10 mouse cellular contexts compared by ENCODE assay signal in genomic region chr1:192457526-192458206, GRCm38 (mm10).
DNase-seq lines count a peak whose midpoint lies in the region; TF ChIP-seq lines count a peak whose summit lies in the region.
"Had no signal": no experiment of that assay in that cellular context is flagged by ENCODE, and none has a peak within 500 bp of the region (broad histone marks: within the 10 kb centered on the region; RNA-seq: fewer than 3 reads in every experiment).

No protein-coding gene starts in this region.

- no peak for TF ChIP-seq POLR2A in MEL (IDR thresholded peaks at IDR 0.05; ENCODE audit: control insufficient read depth in 1 of 2, insufficient read depth in 1 of 2, low read depth in 1 of 2, low read length in 2 of 2, poor library complexity in 1 of 2)
- TF ChIP-seq POLR2A in small intestine, adult 2 months (IDR thresholded peaks at IDR 0.05; ENCODE audit: low read depth, low read length): no peak

- DNase-seq in kidney, postnatal 4 days: peak; percentile 89 to 91
- DNase-seq in kidney, adult 9 months: no peak
- peak; percentile 37 for DNase-seq in MEL (ENCODE audit: low read depth, low spot score)
- DNase-seq in adrenal gland, postnatal 4 days (ENCODE audit: low spot score in 2 of 2): peak; percentile 8 to 21
- peak; percentile 28 for DNase-seq in gastrocnemius, postnatal 14 days
- no peak for DNase-seq in right cerebral cortex, postnatal 10 days (ENCODE audit: low spot score in 2 of 2)
- no peak for DNase-seq in frontal cortex, adult 2 months (ENCODE audit: extremely low spot score in 1 of 2, low spot score in 1 of 2)

- no peak overlapping the region for H3K9ac ChIP-seq in MEL (ENCODE audit: control insufficient read depth, low read depth, low read length, poor library complexity, severe bottlenecking)
- H3K9ac ChIP-seq: hindbrain, embryonic 15.5 days; neural tube, embryonic 12.5 days had no signal

- TF ChIP-seq CTCF in MEL (IDR thresholded peaks at IDR 0.05 in 2 of 3, conservative IDR thresholded peaks at IDR 0.05 in 1 of 3; ENCODE audit: control insufficient read depth in 1 of 3, insufficient read depth in 1 of 3, low read depth in 2 of 3, low read length in 3 of 3, poor library complexity in 1 of 3, severe bottlenecking in 1 of 3): no peak
- no peak for TF ChIP-seq CTCF in small intestine, adult 2 months (IDR thresholded peaks at IDR 0.05; ENCODE audit: extremely low read depth, insufficient read length, insufficient replicate concordance, low read depth, low read length)

- no peaks in the 10 kb centered on the region for H3K4me1 ChIP-seq in MEL (ENCODE audit: control insufficient read depth in 1 of 2, insufficient read depth in 2 of 2, low read length in 2 of 2)
- H3K4me1 ChIP-seq in small intestine, adult 2 months (ENCODE audit: control insufficient read depth, insufficient read depth, insufficient read length, low read length): no peaks in the 10 kb centered on the region

- 33% methylated on average over 6 of the region's 6 CpGs for WGBS in small intestine, adult 2 months

- H3K4me3 ChIP-seq in MEL (ENCODE audit: control insufficient read depth in 1 of 2, insufficient read depth in 1 of 2, low read depth in 2 of 2, low read length in 2 of 2): no peak overlapping the region
- no peak overlapping the region for H3K4me3 ChIP-seq in small intestine, adult 2 months (ENCODE audit: low read depth, low read length)
- H3K4me3 ChIP-seq: hindbrain, embryonic 15.5 days; neural tube, embryonic 12.5 days had no signal

- no peaks in the 10 kb centered on the region for H3K27me3 ChIP-seq in MEL (ENCODE audit: control insufficient read depth in 1 of 2, insufficient read depth in 2 of 2, low read length in 2 of 2)
- no peaks in the 10 kb centered on the region for H3K27me3 ChIP-seq in small intestine, adult 2 months (ENCODE audit: control insufficient read depth, insufficient read depth, low read length)
- H3K27me3 ChIP-seq: hindbrain, embryonic 15.5 days; neural tube, embryonic 12.5 days had no signal

- no peak overlapping the region for H3K27ac ChIP-seq in MEL (ENCODE audit: control insufficient read depth, low read depth, low read length)
- H3K27ac ChIP-seq in small intestine, adult 2 months (ENCODE audit: insufficient read depth, low read depth, low read length): peak overlapping the region; percentile 23; the same call in 1 of the 2 replicates
- H3K27ac ChIP-seq: hindbrain, embryonic 15.5 days; neural tube, embryonic 12.5 days had no signal

- H3K36me3 ChIP-seq in MEL (ENCODE audit: control insufficient read depth in 1 of 2, insufficient read depth in 2 of 2, low read length in 2 of 2): no peaks in the 10 kb centered on the region
- no peaks in the 10 kb centered on the region for H3K36me3 ChIP-seq in small intestine, adult 2 months (ENCODE audit: control insufficient read depth, insufficient read depth, low read length)
- H3K36me3 ChIP-seq: hindbrain, embryonic 15.5 days; neural tube, embryonic 12.5 days had no signal

- H3K9me3 ChIP-seq in MEL (replicated peaks; ENCODE audit: insufficient read depth, low read length): no peaks in the 10 kb centered on the region
- H3K9me3 ChIP-seq: hindbrain, embryonic 15.5 days; neural tube, embryonic 12.5 days had no signal

- TF ChIP-seq EP300 in MEL (IDR thresholded peaks at IDR 0.05; ENCODE audit: low read depth in 1 of 2, low read length in 2 of 2): no peak

- H3K79me2 ChIP-seq in MEL (ENCODE audit: control insufficient read depth, insufficient read depth, low read length, poor library complexity): no peaks in the 10 kb centered on the region

- TF ChIP-seq RAD21 in MEL (IDR thresholded peaks at IDR 0.05; ENCODE audit: low read depth, low read length): no peak

- intact Hi-C loops in gastrocnemius, postnatal 14 days (cut with DNase I; ENCODE audit: low total_unique reads): no loop called here

TF ChIP-seq in MEL, 35 proteins besides CTCF, POLR2A, EP300 and RAD21:
- TF ChIP-seq BHLHE40 (IDR thresholded peaks at IDR 0.05; ENCODE audit: borderline replicate concordance, low read depth, low read length) (no peak), TBP (IDR thresholded peaks at IDR 0.05; ENCODE audit: low read depth, low read length) (no peak), E2F4 (IDR thresholded peaks at IDR 0.05; ENCODE audit: borderline replicate concordance, low read depth, low read length) (no peak), GATA1 (IDR thresholded peaks at IDR 0.05; ENCODE audit: low read depth, low read length) (no peak), USF1 (IDR thresholded peaks at IDR 0.05; ENCODE audit: low read depth, low read length) (no peak), ZNF384 (IDR thresholded peaks at IDR 0.05; ENCODE audit: low read depth, low read length) (no peak), RCOR1 (IDR thresholded peaks at IDR 0.05; ENCODE audit: low read depth, low read length) (no peak), MAZ (IDR thresholded peaks at IDR 0.05; ENCODE audit: low read depth, low read length) (no peak), MXI1 (IDR thresholded peaks at IDR 0.05; ENCODE audit: low read depth, low read length) (no peak), ETS1 (IDR thresholded peaks at IDR 0.05; ENCODE audit: low read depth, low read length) (no peak), UBTF (IDR thresholded peaks at IDR 0.05; ENCODE audit: borderline replicate concordance, insufficient read depth, low read depth, low read length) (no peak), MAFK (IDR thresholded peaks at IDR 0.05; ENCODE audit: borderline replicate concordance, low read depth, low read length) (no peak)

Comparison
In these comparisons a context has a peak if more than half of its experiments do, and no peak if none do; other contexts are left out.
1. DNase-seq: peak in kidney, postnatal 4 days (2 of 2), MEL (single experiment), adrenal gland, postnatal 4 days (2 of 2) and gastrocnemius, postnatal 14 days (single experiment); none in kidney, adult 9 months (single experiment), right cerebral cortex, postnatal 10 days (0 of 2) and frontal cortex, adult 2 months (0 of 2).